Mouse (Mus musculus) stomach, postnatal 0 days (tissue): ENCODE measurements around the gene Ccdc142.

Experiments used
- CTCF ChIP-seq: IDR thresholded peaks from 2 replicates; pipeline ENCODE4 v1.5.1; 2016; ENCODE audit warnings: antibody characterized with exemption, low read depth, mild to moderate bottlenecking, moderate library complexity
- EP300 ChIP-seq: optimal IDR thresholded peaks from 2 replicates; pipeline ENCODE3; 2016; ENCODE audit warnings: antibody characterized with exemption

DNA sequence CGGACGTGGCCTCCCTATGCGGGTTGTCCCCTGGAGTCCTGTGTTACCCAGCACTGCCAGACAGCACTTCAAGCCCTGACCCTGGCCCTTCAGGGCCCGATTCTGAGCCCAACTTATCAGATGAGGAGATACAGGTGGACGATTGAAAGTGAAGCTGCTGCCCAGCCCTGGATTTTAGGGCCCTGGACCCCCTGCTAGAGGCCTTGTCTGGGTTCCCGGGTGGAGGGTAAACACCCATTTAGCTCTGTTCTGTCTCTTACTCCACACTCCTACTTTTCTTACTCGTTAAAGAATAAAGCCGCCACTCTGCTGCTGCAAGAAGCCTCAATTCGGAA, 13.5 kb upstream of the Ccdc142 start:
- no peak for TF ChIP-seq EP300
- no peak for TF ChIP-seq CTCF
